9 mouse cellular contexts compared by ENCODE assay signal in the genomic region with DNA sequence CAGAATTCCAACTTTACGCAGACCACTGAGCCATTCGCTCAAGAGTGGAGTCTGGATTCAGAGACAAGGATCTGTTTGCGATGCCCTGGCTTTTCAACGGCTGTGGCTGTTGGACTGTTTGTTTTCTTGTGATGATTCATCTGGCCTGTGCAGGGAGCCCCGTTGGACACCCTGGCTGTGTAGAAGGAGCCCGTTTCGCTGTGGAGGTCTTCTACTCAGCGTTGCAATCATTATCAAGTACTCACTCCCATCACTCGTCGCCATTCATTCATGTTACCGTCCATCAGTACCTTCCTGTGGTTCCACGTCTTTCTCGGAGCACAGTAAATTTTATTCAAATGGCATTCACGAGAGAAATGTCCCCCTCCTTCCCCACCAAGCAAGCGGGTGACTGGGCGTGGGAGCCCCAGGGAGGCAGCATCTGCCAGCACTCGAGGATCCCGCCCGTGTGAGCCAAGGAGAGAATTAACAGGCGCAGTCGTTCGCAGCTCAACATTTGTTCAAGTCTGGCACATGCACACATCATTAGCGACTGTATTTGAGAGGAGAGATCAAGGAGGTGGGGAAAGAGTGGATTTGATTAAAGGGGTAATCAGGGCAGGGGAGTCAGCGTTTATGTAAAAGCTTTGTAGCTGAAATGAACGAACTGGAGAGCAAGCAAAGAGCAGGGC.
DNase-seq lines count a peak whose midpoint lies in the region.
"Had no signal": no experiment of that assay in that cellular context is flagged by ENCODE, and none has a peak within 500 bp of the region (broad histone marks: within the 10 kb centered on the region; RNA-seq: fewer than 3 reads in every experiment).

No protein-coding gene starts in this region.

- intact Hi-C loops in left cerebral cortex, postnatal 14 days (cut with DNase I) = no loop called here

- peak; percentile 20 for DNase-seq in layer of hippocampus, adult 11-12 months (ENCODE audit: low spot score)
- DNase-seq in layer of hippocampus, adult 9-10 months (ENCODE audit: low spot score) = no peak
- peak; percentile 24 to 37 for DNase-seq in frontal cortex, postnatal 14 days (ENCODE audit: low spot score in 2 of 2)
- DNase-seq in left cerebral cortex, postnatal 14 days (ENCODE audit: low spot score in 2 of 2) = peak; percentile 57 to 66
- DNase-seq in right cerebral cortex, postnatal 14 days = peak; percentile 57
- DNase-seq in urinary bladder, adult 18-20 months (ENCODE audit: low spot score in 2 of 2) = no peak
- no peak for DNase-seq in kidney, postnatal 4 days
- no peak for DNase-seq in adrenal gland, adult 2 months
- DNase-seq: lung, embryonic 14.5 days had no signal

Comparison
In these comparisons a context has a peak if more than half of its experiments do, and no peak if none do; other contexts are left out.
1. DNase-seq: peak in layer of hippocampus, adult 11-12 months (single experiment), frontal cortex, postnatal 14 days (2 of 2), left cerebral cortex, postnatal 14 days (2 of 2) and right cerebral cortex, postnatal 14 days (single experiment); none in layer of hippocampus, adult 9-10 months (single experiment), urinary bladder, adult 18-20 months (0 of 2), kidney, postnatal 4 days (0 of 2) and adrenal gland, adult 2 months (single experiment).